Mouse (Mus musculus) heart, embryonic 11.5 days (tissue): ENCODE measurements around the gene Mgat5. TPM values are rescaled to one million over a fixed set of nuclear protein-coding genes. Genes with fewer than 3 reads are reported as not detected.

Experiments used
- ATAC-seq: fragments of 200-750 bp; cut with Nextera tagmentation; replicated peaks from 2 replicates; pipeline ENCODE4 v1.8.0; 2017; ENCODE audit warnings: moderate library complexity; ENCODE audit not compliant: insufficient number of reproducible peaks, low FRiP score, low TSS enrichment
- H3K27ac ChIP-seq: fragments of 300-500 bp; sonication (generic); 2 replicates; pipeline ENCODE4 v1.5.1; 2014; ENCODE audit warnings: mild to moderate bottlenecking, low read depth, low read length
- H3K27me3 ChIP-seq: fragments of 300-500 bp; sonication (generic); 2 replicates; pipeline ENCODE4 v1.6.1; 2014; ENCODE audit warnings: mild to moderate bottlenecking, low read length, mixed read lengths; ENCODE audit not compliant: control insufficient read depth, insufficient read depth
- H3K36me3 ChIP-seq: fragments of 300-500 bp; sonication (generic); 2 replicates; pipeline ENCODE4 v1.6.1; 2014; ENCODE audit warnings: mild to moderate bottlenecking, low read length, moderate library complexity, mixed read lengths; ENCODE audit not compliant: control insufficient read depth, insufficient read depth
- H3K4me1 ChIP-seq: fragments of 300-500 bp; sonication (generic); 2 replicates; pipeline ENCODE4 v1.6.1; 2014; ENCODE audit warnings: low read length; ENCODE audit not compliant: control insufficient read depth, insufficient read depth
- H3K4me2 ChIP-seq: fragments of 300-500 bp; sonication (generic); 2 replicates; pipeline ENCODE4 v1.6.1; 2014; ENCODE audit warnings: mild to moderate bottlenecking, moderate library complexity
- H3K4me3 ChIP-seq: fragments of 300-500 bp; sonication (generic); 2 replicates; pipeline ENCODE4 v1.5.1; 2014; ENCODE audit warnings: low read depth, low read length
- H3K9ac ChIP-seq: fragments of 300-500 bp; sonication (generic); 2 replicates; pipeline ENCODE4 v1.6.1; 2014; ENCODE audit warnings: mild to moderate bottlenecking, low read depth, low read length, moderate library complexity
- H3K9me3 ChIP-seq: fragments of 300-500 bp; sonication (generic); replicated peaks from 2 replicates; pipeline ENCODE4 v1.6.1; 2016; ENCODE audit warnings: low read length; ENCODE audit not compliant: control insufficient read depth
- WGBS: fragments of 180-500 bp; shearing (Covaris S2); extraction: QIAGEN DNeasy Blood & Tissue Kit; methylation state at CpG from one replicate; pipeline ENCODE4 v1.1.7; 2014; ENCODE audit not compliant: insufficient replicate concordance; 5-methylcytosine and 5-hydroxymethylcytosine counted together
- polyA plus RNA-seq: library from polyadenylated mRNA; unstranded; fragments of >200 nt; fragmentation: Nextera tagmentation; extraction: Ambion mirVana; gene quantifications from 2 replicates; pipeline ENCODE4 v1.2.1, GENCODE M21; 2014

The Mgat5 gene
- polyA plus RNA-seq, 1 experiment from 2014 or later = 4.9 TPM

GRCm38 (mm10) chr1:127257005-127257404 lies 52.2 kb downstream of the Mgat5 start:
- WGBS = 86% methylated on average over 8 of the region's 8 CpGs
- Histone ChIP-seq H3K9ac (no peak overlapping the region), H3K4me1 (peaks cover 12% of the 10 kb centered on the region), H3K9me3 (no peaks in the 10 kb centered on the region; the same call in 1 of the 2 replicates), H3K27me3 (no peaks in the 10 kb centered on the region), H3K27ac (no peak overlapping the region), H3K4me3 (no peak overlapping the region), H3K4me2 (no peak overlapping the region), H3K36me3 (no peaks in the 10 kb centered on the region)
- ATAC-seq = no peak

DNA sequence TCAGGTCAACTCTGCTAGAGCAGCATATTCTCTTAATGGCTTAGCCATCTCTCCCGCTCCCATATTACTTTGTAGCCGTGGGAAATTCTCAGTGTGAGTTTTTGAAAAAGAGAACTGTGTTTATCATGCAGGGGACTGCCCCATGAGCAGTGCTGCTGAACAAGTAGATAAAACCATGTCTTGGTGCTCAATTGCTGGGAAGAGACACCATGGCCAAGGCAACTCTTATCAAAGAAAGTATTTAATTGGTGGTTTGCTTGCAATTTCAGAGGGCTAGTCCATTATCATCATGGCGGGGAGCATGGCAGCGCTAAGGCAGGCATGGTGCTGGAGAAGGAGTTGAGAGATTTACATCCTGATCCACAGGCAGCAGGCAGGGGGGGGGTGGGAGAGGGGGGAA lies 54.9 kb downstream of the Mgat5 start:
- Histone ChIP-seq H3K27me3 (no peaks in the 10 kb centered on the region), H3K4me2 (no peak overlapping the region), H3K4me1 (peaks cover 19% of the 10 kb centered on the region), H3K9ac (no peak overlapping the region), H3K27ac (no peak overlapping the region), H3K36me3 (no peaks in the 10 kb centered on the region), H3K9me3 (no peaks in the 10 kb centered on the region; the same call in 1 of the 2 replicates), H3K4me3 (no peak overlapping the region)
- 77% methylated on average over 4 of the region's 4 CpGs for WGBS
- ATAC-seq = no peak

DNA sequence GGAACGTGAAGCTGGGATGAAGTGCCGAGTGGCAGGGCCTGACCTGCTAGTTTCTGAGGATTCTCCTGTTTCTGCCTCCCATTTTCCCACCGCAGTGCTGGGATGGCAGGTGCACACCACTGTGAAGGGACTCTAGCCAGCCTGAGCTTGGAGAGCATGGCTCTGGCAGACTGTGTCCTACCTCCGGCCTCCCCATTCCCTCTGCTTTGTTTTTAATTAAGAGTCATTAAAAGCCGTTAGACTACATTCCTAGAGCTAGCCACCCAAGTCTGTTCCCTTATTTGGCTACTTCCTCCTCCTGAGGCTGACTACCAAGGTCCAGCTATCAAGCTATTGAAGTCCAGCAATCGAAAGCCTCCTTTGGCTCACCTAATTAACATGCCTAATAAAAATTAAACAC lies 56.2 kb downstream of the Mgat5 start:
- Histone ChIP-seq H3K9me3 (no peaks in the 10 kb centered on the region; the same call in 1 of the 2 replicates), H3K4me3 (no peak overlapping the region), H3K27me3 (no peaks in the 10 kb centered on the region), H3K4me2 (no peak overlapping the region), H3K9ac (no peak overlapping the region), H3K4me1 (peaks cover 19% of the 10 kb centered on the region), H3K27ac (no peak overlapping the region), H3K36me3 (no peaks in the 10 kb centered on the region)
- WGBS = 63% methylated on average over 6 of the region's 6 CpGs
- no peak for ATAC-seq

DNA sequence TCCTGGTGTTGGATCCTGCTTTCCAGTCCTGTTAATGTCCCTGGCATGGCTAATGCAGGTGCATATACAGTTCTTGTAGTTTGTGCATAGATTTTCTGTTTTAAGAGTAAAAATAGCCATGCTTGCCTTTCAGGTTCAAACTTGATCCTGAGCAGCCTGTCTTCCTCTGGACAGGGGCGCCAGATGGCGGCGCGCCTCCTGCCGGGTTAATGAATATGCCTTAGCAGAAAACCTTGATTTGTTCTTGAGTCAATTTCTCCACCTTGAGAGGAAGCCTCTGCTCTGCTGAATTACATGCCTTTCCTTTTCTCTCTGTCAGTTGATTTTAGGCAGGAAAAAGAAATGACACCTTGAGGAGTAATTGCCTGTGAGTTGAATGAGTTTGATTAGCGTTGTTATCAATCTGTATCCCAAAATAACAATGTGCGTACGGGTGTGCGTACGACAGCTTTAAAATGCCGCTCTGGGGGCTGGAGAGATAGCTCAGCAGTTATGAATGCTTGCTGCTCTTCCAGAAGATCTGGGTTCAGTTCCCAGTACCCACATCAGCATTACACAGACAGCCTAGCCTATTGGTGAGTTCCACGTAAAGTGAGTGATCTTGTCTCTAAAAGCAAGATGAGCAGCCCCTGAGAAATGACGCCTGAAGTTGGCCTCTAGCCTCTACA lies 57.5 kb downstream of the Mgat5 start:
- no peak overlapping the region for H3K4me2 ChIP-seq

DNA sequence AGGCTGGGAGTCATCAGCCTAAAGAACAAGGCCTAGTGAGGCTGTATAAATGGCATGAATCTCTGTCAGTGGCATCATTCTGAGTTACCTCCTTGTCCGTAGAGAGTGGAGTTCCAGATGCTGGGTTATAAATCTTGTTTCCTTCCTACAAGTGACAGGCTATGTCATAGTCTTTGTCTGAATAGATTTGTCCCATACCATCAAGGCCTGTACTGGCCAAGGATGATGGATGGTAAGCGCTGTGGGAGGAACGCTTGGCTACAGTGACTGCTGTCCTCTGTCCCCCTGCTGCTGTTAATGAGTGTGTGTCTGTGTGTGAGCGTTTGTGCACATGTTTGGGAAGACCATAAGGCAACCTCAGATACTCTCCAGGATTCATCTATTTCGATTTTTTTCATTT lies 63.2 kb downstream of the Mgat5 start:
- ATAC-seq = no peak
- no peak overlapping the region for H3K9ac ChIP-seq
- no peak overlapping the region for H3K27ac ChIP-seq
- no peak overlapping the region for H3K4me2 ChIP-seq
- peaks cover 3% of the 10 kb centered on the region for H3K4me1 ChIP-seq
- H3K4me3 ChIP-seq = no peak overlapping the region
- 85% methylated on average over 5 of the region's 5 CpGs for WGBS
- no peaks in the 10 kb centered on the region for H3K9me3 ChIP-seq
- no peaks in the 10 kb centered on the region for H3K27me3 ChIP-seq
- H3K36me3 ChIP-seq = no peaks in the 10 kb centered on the region

More for the DNA sequence above, 57.5 kb downstream of the Mgat5 start:
- no peak for ATAC-seq
- Histone ChIP-seq H3K27ac (no peak overlapping the region), H3K4me1 (peaks cover 19% of the 10 kb centered on the region), H3K36me3 (no peaks in the 10 kb centered on the region), H3K4me3 (no peak overlapping the region), H3K27me3 (no peaks in the 10 kb centered on the region), H3K9ac (no peak overlapping the region), H3K9me3 (no peaks in the 10 kb centered on the region)
- WGBS = 55% methylated on average over 13 of the region's 13 CpGs

- no peak for ATAC-seq
- Histone ChIP-seq H3K4me2 (no peak overlapping the region), H3K9me3 (no peaks in the 10 kb centered on the region), H3K36me3 (no peaks in the 10 kb centered on the region), H3K4me1 (peaks cover 12% of the 10 kb centered on the region), H3K27ac (no peak overlapping the region), H3K27me3 (no peaks in the 10 kb centered on the region), H3K4me3 (no peak overlapping the region), H3K9ac (no peak overlapping the region)
- 71% methylated on average over 3 of the region's 3 CpGs for WGBS
Measured at GRCm38 (mm10) chr1:127269343-127269742, 64.5 kb downstream of the Mgat5 start.

GRCm38 (mm10) chr1:127270273-127271020 lies 65.6 kb downstream of the Mgat5 start:
- ATAC-seq = no peak
- Histone ChIP-seq H3K4me1 (peaks cover 12% of the 10 kb centered on the region), H3K9me3 (no peaks in the 10 kb centered on the region), H3K4me2 (no peak overlapping the region), H3K27ac (no peak overlapping the region), H3K9ac (no peak overlapping the region), H3K27me3 (no peaks in the 10 kb centered on the region), H3K36me3 (no peaks in the 10 kb centered on the region), H3K4me3 (no peak overlapping the region)
- 83% methylated on average over 13 of the region's 13 CpGs for WGBS

GRCm38 (mm10) chr1:127271156-127271555 lies 66.3 kb downstream of the Mgat5 start:
- Histone ChIP-seq H3K4me3 (no peak overlapping the region), H3K27me3 (no peaks in the 10 kb centered on the region), H3K36me3 (no peaks in the 10 kb centered on the region), H3K9ac (no peak overlapping the region), H3K27ac (no peak overlapping the region), H3K9me3 (no peaks in the 10 kb centered on the region), H3K4me1 (peaks cover 12% of the 10 kb centered on the region), H3K4me2 (no peak overlapping the region)
- WGBS = 89% methylated on average over 4 of the region's 4 CpGs
- no peak for ATAC-seq
